Mouse (Mus musculus) MEL (cell line): ENCODE measurements around the gene Hsdl2.

Experiments used
- KAT2A ChIP-seq: conservative IDR thresholded peaks from 2 replicates; pipeline ENCODE4 v1.6.1; 2012; ENCODE audit warnings: low read depth, low read length, improper control_type of control experiment, inconsistent platforms
- MYB ChIP-seq: IDR thresholded peaks from 2 replicates; pipeline ENCODE4 v1.6.1; 2011; ENCODE audit warnings: mild to moderate bottlenecking, low read depth, low read length, improper control_type of control experiment
- POLR2A ChIP-seq, 2 experiments: IDR thresholded peaks; 2 replicates each; pipeline ENCODE4 v1.6.1; 2011 to 2012; ENCODE audit warnings: low read length in 2 of 2, mild to moderate bottlenecking in 2 of 2, control low read depth in 1 of 2, improper control_type of control experiment in 1 of 2, low read depth in 1 of 2, moderate library complexity in 1 of 2; ENCODE audit not compliant: control insufficient read depth in 1 of 2, insufficient read depth in 1 of 2, poor library complexity in 1 of 2
- TCF12 ChIP-seq: IDR thresholded peaks from 2 replicates; pipeline ENCODE4 v1.6.1; 2014; ENCODE audit warnings: low read depth, mild to moderate bottlenecking, inconsistent platforms, low read length, improper control_type of control experiment, moderate library complexity
- ZC3H11A ChIP-seq: IDR thresholded peaks from 2 replicates; pipeline ENCODE4 v1.6.1; 2012; ENCODE audit warnings: low read depth, mild to moderate bottlenecking, inconsistent platforms, low read length, improper control_type of control experiment
- ZNF384 ChIP-seq: IDR thresholded peaks from 2 replicates; pipeline ENCODE4 v1.6.1; 2012; ENCODE audit warnings: low read depth, mild to moderate bottlenecking, inconsistent platforms, low read length, improper control_type of control experiment

DNA sequence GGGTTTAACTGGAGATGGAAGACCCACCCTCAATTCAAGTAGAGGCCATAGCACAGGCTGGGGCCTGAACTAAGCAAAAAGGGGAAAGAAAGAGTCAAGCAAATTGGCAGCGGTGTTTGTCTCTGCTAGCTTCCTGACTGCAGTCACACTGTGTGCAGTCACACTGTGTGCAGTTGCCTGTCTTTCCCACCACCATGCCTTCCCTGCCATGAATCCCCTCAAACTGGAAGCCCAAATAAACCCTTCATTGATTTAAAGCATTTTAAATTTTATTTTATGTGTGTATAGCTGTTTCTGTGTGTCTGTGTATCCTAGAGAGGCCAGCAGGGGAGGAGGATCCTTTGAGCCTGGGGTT is 6.5 kb downstream of the Hsdl2 start:
- no peak for TF ChIP-seq POLR2A (IDR thresholded peaks at IDR 0.05; ENCODE audit: control insufficient read depth in 1 of 2, insufficient read depth in 1 of 2, low read depth in 1 of 2, low read length in 2 of 2, poor library complexity in 1 of 2)
- no peak for TF ChIP-seq ZNF384
- no peak for TF ChIP-seq ZC3H11A
- TF ChIP-seq MYB: no peak
- TF ChIP-seq TCF12: no peak
- no peak for TF ChIP-seq KAT2A
